Mouse (Mus musculus) Muller cell, postnatal 12 days (primary cell): ENCODE measurements around the gene Kif1a.
"Not testable (repeated sequence)": the region's sequence is repeated elsewhere in the genome, so short reads cannot be mapped to it uniquely, and the experiment has no call there.

Experiments used
- DNase-seq: peaks from one replicate; pipeline ENCODE4 v3.0.0-alpha.2; 2015; ENCODE audit errors: inconsistent ontology term

The Kif1a gene

GRCm38 (mm10) chr1:92970791-92971190, 131.0 kb downstream of the Kif1a start:
- DNase-seq, result not testable (repeated sequence)
